Mouse (Mus musculus) megakaryocyte-erythroid progenitor cell, adult 5-6 weeks (primary cell): ENCODE results near the gene St6galnac3. TPM values are rescaled to one million over a fixed set of nuclear protein-coding genes. Genes with fewer than 3 reads are reported as not detected.

ENCODE experiments used
- ATAC-seq: replicated peaks from 2 replicates; pipeline ENCODE4 v1.8.0; 2016; ENCODE audit warnings: mild to moderate bottlenecking, inconsistent platforms; ENCODE audit not compliant: severe bottlenecking, poor library complexity, low FRiP score, low TSS enrichment
- total RNA-seq, 2 experiments: library from RNA; stranded (forward) in 1 of 2; stranded (reverse) in 1 of 2; fragments of 200-1000, 215-1000 nt in 1 of 2; fragments of >200 nt in 1 of 2; fragmentation: Nextera tagmentation in 1 of 2; gene quantifications; 2 replicates each; pipeline ENCODE4 v1.2.3; 2014 to 2017

St6galnac3 gene
- total RNA-seq, 2 experiments from 2014 or later, result 17.2 to 19.6 TPM

GRCm38 (mm10) chr3:153501333-153501877 is 223.6 kb downstream of the St6galnac3 start:
- ATAC-seq, result peak; percentile 88

DNA sequence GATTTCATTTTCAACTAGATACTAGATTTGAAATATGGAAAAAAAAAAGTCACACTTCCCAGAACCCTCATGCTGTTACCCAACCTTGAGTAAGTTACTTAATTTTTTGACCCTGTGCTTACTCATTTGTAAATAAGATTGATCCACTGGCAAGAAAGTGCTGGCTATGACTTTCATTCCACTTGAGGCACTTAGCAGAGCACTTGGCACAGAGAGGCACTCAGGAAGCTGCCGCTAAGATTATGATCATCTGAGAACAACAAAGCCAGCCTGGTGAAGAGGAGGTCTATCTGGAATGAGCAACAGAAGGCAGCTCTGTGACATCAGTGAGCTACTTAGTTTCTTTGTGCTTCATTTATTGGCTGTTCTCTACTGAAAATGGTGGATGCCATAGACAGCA is 232.0 kb downstream of the St6galnac3 start:
- no peak; the same call in 1 of the 2 replicates for ATAC-seq

DNA sequence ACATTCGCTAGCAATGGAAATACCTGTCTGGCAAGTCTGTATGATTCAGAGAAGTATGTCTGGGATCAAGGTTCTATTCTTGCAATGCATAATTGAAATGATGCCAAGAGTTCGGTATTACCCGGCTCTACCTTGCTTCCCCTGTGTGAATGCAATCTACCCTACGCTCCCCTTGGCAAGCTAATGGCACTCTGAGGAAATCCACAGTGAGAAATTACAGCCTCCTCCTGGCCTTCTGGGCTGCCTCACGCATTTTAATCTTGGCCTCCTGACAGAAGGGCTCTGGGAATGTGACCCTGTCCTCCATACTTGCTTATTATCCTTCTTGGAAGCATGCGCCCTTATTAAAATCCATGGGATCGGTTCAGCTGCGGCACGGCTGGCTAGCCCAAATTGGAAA is 235.3 kb downstream of the St6galnac3 start:
- ATAC-seq, result no peak

DNA sequence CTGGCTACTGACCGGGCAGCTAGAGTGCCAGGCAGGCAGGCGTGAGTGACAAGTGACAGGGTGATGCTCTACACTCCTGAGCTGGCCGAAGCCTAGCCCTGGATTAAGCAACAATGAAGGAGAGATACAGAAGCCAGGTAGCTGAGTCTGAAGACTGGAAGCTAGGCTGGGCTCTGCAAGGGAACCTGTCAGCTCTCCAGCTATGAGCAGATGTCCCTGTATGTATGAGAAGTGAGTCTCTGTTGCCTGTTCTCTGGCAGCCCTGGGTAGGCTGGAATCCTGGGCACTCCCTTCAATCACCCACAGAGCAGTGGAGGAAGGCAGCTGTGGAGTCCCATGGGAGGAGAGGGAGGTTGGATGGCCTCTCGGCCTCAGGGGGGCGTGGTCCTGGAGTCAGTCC is 236.0 kb downstream of the St6galnac3 start:
- no peak for ATAC-seq

DNA sequence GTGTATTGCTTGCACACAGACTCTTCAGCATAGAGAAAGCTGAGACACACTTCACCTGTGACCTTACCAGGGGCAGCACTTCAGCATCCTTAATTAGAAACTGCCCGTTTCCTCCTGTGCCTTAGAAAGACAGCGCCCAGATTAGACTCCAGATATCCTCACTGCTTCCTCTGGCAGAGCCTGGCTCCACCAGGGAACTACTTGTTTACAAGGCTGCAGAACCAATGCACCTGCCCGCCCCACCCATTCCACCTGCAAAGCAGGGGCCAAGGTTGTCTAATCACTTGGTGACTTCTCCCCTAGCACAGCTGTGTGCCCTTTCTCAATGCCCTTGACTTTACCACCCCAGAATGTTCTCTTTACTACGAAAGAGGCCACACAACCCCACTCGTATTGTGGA is 239.8 kb downstream of the St6galnac3 start:
- ATAC-seq, result no peak

- no peak for ATAC-seq
Observed at GRCm38 (mm10) chr3:153484701-153485100, 240.3 kb downstream of the St6galnac3 start.

DNA sequence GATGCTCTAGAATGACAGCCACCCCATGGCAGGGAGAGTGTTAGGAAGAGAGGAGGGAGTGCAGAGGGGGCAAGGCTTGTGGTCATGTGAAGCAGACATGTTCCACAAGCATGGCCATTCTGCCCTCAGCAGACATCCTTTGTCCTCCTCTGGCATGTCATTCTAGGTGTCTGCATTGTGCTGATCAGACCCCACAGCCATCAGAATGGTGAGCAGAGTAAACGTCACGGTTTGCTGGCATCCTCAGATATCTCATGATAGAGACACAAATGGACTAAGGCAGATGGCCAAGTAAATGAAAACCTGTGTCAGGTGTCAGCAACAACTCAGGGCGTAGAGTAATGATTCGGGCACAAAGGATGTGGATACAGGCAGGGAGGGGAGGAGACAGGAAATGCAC is 241.3 kb downstream of the St6galnac3 start:
- no peak for ATAC-seq

DNA sequence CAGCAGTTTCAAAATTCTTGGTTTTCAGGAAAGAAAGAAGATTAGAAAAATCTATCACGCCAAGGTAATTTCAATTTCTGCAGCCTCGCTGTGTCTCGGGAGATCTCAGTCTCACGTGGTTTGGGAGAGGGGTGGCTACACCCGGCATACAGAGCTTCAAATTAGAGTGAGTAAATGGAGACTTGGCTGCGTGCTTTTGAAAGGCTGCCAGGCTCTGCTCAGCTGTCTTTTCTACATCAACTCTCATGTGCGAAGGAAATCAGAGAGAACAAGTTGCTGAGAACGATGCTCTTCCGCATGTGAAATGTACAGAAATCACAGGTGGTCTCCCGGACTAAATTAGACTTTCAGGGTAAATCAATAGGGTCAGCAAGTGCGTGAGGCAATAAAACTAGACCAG is 242.9 kb downstream of the St6galnac3 start:
- no peak for ATAC-seq

DNA sequence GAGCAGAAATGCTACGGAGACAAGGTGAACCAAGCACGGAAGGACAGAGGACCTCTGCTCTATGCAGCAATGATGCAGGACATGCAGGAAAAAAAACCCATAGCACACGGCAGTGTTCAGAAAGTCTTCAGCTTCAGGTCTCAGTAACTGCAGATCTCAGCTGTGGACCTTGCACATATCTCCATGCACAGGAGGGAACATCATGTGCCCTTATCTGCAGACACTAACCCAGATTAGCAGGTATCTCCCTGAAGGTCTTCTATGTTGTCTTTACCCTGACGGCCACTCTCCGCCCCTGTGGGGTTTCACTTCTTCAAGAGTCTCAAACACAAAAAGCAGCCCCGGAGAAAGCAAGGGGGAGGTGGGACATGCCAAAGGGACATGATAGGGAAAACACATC is 244.0 kb downstream of the St6galnac3 start:
- ATAC-seq, result peak; percentile 77

GRCm38 (mm10) chr3:153480636-153481006 is 244.4 kb downstream of the St6galnac3 start:
- ATAC-seq, result peak; percentile 63

- peak; percentile 30; the same call in 1 of the 2 replicates for ATAC-seq
Observed at GRCm38 (mm10) chr3:153480005-153480635, 244.9 kb downstream of the St6galnac3 start.

DNA sequence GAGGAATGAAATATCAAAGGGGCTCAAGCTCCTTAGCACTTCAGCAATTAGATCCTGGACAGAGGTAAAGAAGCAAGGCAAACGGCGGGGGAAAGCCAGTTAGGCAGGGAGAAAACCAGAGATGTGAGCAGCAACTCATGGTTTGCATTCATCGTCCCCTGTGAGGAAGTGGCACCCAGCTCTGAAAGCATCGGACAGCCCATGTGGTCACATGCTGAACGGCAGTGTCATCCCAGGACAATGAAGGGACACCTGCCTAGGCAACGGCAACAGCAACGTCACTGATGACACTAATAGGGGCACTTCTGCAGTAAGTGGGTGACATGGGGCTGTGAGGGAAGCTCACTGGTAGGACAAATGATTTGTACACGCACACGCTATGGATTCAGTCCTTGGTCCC is 249.1 kb downstream of the St6galnac3 start:
- no peak for ATAC-seq

- ATAC-seq, result no peak
Observed at GRCm38 (mm10) chr3:153475461-153475860, 249.5 kb downstream of the St6galnac3 start.

GRCm38 (mm10) chr3:153472583-153473471 is 252.1 kb downstream of the St6galnac3 start:
- ATAC-seq, result no peak

DNA sequence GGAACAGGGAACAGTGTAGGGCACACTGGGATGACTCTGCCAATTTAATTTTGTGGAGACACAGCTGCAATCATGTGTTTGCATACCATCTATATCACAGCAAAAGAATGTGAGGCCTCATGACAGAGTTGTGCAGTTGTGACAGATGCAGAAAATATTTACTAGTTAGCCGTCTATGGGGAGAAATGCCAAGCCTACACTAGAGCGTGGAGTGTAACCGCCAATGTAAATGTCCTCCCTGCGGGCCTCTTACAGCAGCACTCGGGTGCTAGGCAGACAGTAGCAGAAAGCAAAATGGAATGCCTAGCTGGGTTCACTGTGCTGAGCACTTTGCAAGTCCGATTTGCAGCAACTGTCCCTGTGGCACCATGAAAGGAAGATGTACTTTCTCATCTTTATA is 261.1 kb downstream of the St6galnac3 start:
- ATAC-seq, result no peak

DNA sequence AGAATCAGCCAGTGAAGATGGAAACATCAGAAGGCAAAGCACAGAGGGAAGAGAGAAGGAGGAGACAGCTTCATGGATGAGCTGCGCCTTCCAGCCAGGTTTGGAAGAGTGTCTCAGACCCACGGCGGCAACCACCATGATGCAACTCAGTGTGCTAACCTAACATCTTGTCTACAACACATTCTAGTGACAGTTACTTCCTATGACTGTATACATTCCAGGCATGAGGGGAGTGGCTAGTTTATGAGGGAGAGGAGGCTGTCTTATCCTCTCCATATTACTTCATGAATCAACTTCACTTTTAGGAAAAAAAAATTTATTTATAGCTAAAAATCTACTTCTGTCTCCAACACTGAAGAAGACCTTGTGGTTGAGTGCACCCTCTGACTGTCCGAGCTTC is 264.8 kb downstream of the St6galnac3 start:
- ATAC-seq, result no peak

GRCm38 (mm10) chr3:153458593-153458992 is 266.4 kb downstream of the St6galnac3 start:
- no peak for ATAC-seq

GRCm38 (mm10) chr3:153457701-153458100 is 267.3 kb downstream of the St6galnac3 start:
- no peak for ATAC-seq

GRCm38 (mm10) chr3:153457203-153457602 is 267.8 kb downstream of the St6galnac3 start:
- ATAC-seq, result peak; percentile 66

GRCm38 (mm10) chr3:153456227-153456626 is 268.7 kb downstream of the St6galnac3 start:
- no peak for ATAC-seq
